Mouse (Mus musculus): ENCODE results near the gene Il1r1. TPM values are rescaled to one million over a fixed set of nuclear protein-coding genes. Genes with fewer than 3 reads are reported as not detected.

Gene Il1r1
- polyA plus RNA-seq, 1 experiment from 2014 or later, result 7.9 TPM

DNA sequence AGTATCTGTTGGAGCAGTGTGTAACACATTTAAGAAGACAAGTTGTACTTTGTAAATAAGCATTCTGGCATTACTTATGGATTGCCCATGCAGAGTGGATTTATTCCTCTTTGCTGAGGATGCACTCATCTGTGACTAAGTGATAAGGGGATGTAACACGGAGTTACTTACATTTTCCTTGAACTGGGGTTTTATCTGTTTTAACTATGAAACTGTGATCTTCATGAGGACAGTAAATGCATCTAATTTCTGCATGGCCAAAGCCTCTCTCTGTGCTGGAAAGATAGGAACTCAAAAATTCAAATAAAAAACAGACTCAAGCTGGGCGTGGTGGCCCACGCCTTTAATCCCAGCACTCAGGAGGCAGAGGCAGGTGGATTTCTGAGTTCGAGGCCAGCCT lies 115.2 kb downstream of the Il1r1 start:
- H3K4me1 ChIP-seq (ENCODE audit: control insufficient read depth, insufficient read depth, low read length), result no peaks in the 10 kb centered on the region
- H3K27ac ChIP-seq (ENCODE audit: low read depth, low read length), result no peak overlapping the region
- ATAC-seq (replicated peaks; ENCODE audit: insufficient number of reproducible peaks, low FRiP score, low TSS enrichment), result no peak
- H3K4me2 ChIP-seq, result no peak overlapping the region
- H3K9ac ChIP-seq (ENCODE audit: low read depth, low read length), result no peak overlapping the region
- H3K36me3 ChIP-seq (ENCODE audit: control insufficient read depth, insufficient read depth, low read length), result no peaks in the 10 kb centered on the region
- 75% methylated on average over 4 of the region's 4 CpGs for WGBS (ENCODE audit: insufficient replicate concordance)
- H3K27me3 ChIP-seq (ENCODE audit: control insufficient read depth, insufficient read depth, low read length), result no peaks in the 10 kb centered on the region
- H3K9me3 ChIP-seq (replicated peaks; ENCODE audit: control insufficient read depth, low read length), result no peaks in the 10 kb centered on the region
- H3K4me3 ChIP-seq (ENCODE audit: low read depth, low read length), result no peak overlapping the region

DNA sequence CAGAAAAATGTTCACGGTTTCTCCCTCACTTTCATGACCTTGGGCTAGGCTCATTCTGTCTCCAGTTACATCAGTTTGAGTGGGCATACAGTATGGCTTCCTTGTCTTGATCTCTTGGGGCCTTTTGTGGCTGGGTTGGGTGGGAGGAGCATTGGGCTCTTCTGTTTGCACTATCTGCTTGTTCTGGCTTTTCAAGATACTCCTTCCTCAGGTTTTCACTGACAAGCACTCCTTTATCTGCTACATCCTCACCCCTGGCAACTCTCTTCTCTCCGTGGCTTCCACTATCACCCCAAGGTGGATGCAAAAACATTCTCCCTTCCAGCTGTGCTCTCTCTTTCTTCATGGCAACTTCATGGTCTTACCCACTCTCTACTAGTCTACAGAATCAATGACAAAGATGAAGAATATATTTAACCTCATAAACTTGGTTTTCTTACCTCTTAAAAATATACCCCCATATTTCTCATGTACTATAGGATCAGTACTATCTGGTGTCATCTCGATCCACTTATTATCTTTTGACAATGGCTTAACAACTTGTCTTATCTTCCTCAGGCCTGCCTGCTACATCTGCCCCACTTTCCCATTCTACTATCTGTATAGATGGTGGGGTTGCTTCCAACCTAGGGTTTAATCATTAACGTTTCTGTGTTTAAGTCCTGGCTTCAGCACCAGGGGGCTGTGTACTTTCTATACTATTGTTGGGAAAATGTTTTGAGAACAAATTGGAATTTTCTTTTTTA lies 127.5 kb downstream of the Il1r1 start:
- Histone ChIP-seq H3K27ac (ENCODE audit: low read depth, low read length) (no peak overlapping the region), H3K27me3 (ENCODE audit: control insufficient read depth, insufficient read depth, low read length) (no peaks in the 10 kb centered on the region), H3K4me2 (no peak overlapping the region), H3K4me3 (ENCODE audit: low read depth, low read length) (no peak overlapping the region), H3K36me3 (ENCODE audit: control insufficient read depth, insufficient read depth, low read length) (no peaks in the 10 kb centered on the region), H3K4me1 (ENCODE audit: control insufficient read depth, insufficient read depth, low read length) (0 out of 2 replicates have a peak, but pooled peaks cover 2% of the 10 kb centered on the region), H3K9ac (ENCODE audit: low read depth, low read length) (no peak overlapping the region), H3K9me3 (replicated peaks; ENCODE audit: control insufficient read depth, low read length) (no peaks in the 10 kb centered on the region)
- no peak for ATAC-seq (replicated peaks; ENCODE audit: insufficient number of reproducible peaks, low FRiP score, low TSS enrichment)
- WGBS (ENCODE audit: insufficient replicate concordance), result 65% methylated on average over 4 of the region's 4 CpGs

DNA sequence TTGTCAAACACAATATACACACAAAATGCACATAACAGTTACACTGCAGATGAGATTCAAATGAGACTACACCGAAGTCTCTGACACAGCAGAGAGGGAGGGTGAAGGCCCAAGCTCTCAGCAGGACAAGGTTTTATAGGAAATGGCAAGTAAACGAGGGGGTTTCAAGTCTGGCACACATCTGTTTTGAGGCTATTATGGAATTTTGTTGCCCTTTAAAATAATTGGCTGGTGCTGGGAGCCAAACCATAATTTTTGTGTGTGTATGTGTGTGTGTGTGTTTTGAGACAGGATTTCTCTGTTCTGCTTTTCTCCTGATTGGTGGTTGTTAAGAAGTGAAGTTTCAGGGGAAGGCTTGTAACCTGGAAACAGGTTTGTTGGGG lies 128.0 kb downstream of the Il1r1 start:
- no peak for ATAC-seq (replicated peaks; ENCODE audit: insufficient number of reproducible peaks, low FRiP score, low TSS enrichment)
- 0 out of 2 replicates have a peak, but pooled peaks cover 2% of the 10 kb centered on the region for H3K4me1 ChIP-seq (ENCODE audit: control insufficient read depth, insufficient read depth, low read length)
- H3K27ac ChIP-seq (ENCODE audit: low read depth, low read length), result no peak overlapping the region
- WGBS (ENCODE audit: insufficient replicate concordance), result 73% methylated on average over 2 of the region's 2 CpGs
- no peaks in the 10 kb centered on the region for H3K36me3 ChIP-seq (ENCODE audit: control insufficient read depth, insufficient read depth, low read length)
- no peak overlapping the region for H3K4me2 ChIP-seq
- no peaks in the 10 kb centered on the region for H3K9me3 ChIP-seq (replicated peaks; ENCODE audit: control insufficient read depth, low read length)
- no peak overlapping the region for H3K4me3 ChIP-seq (ENCODE audit: low read depth, low read length)
- no peaks in the 10 kb centered on the region for H3K27me3 ChIP-seq (ENCODE audit: control insufficient read depth, insufficient read depth, low read length)
- H3K9ac ChIP-seq (ENCODE audit: low read depth, low read length), result no peak overlapping the region

DNA sequence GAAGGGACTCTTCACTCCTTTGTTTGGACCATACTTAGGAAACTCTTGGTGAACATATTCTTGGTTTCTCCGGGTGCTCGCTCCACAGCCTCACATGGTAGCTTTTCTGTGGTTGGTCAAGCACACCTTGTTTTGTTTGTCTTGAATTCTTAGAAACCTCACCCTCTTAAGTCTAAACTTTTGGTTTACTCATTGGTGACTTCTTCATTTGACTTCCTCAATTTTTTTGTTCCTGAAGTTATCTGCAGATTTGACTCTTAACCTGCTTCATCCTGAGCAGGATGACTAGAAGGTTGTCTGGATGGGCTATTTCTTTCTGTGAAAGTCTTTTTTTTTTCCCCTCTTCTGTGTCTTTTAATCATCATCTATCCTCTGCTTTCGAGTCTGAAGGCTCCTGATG lies 129.8 kb downstream of the Il1r1 start:
- H3K27me3 ChIP-seq (ENCODE audit: control insufficient read depth, insufficient read depth, low read length), result no peaks in the 10 kb centered on the region
- H3K4me2 ChIP-seq, result no peak overlapping the region
- ATAC-seq (replicated peaks; ENCODE audit: insufficient number of reproducible peaks, low FRiP score, low TSS enrichment), result no peak
- no peak overlapping the region for H3K27ac ChIP-seq (ENCODE audit: low read depth, low read length)
- no peaks in the 10 kb centered on the region for H3K36me3 ChIP-seq (ENCODE audit: control insufficient read depth, insufficient read depth, low read length)
- peaks cover 14% of the 10 kb centered on the region for H3K4me1 ChIP-seq (ENCODE audit: control insufficient read depth, insufficient read depth, low read length)
- 82% methylated on average over 3 of the region's 3 CpGs for WGBS (ENCODE audit: insufficient replicate concordance)
- H3K9me3 ChIP-seq (replicated peaks; ENCODE audit: control insufficient read depth, low read length), result no peaks in the 10 kb centered on the region
- H3K4me3 ChIP-seq (ENCODE audit: low read depth, low read length), result no peak overlapping the region
- no peak overlapping the region for H3K9ac ChIP-seq (ENCODE audit: low read depth, low read length)

DNA sequence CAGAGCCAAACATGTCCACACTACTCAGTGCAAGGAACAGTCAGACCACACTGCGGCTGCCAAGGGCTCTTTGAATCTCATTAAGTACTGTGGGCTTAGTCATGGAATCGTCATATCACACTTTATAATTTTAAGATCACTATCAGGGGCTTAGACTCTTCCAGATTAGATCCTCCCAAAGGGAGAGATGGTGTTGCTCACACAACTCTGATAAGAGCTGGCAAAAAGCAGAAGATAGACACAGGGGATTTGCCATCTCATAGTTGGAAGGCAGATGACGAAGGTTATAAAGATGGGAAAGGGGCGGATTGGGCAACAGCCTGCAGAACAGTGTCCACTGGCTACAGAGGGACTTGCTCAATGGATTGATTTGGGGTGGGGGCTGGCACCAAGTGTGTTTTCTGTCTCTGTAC lies 130.6 kb downstream of the Il1r1 start:
- WGBS (ENCODE audit: insufficient replicate concordance), result 80% methylated on average over 4 of the region's 4 CpGs
- Histone ChIP-seq H3K4me2 (no peak overlapping the region), H3K36me3 (ENCODE audit: control insufficient read depth, insufficient read depth, low read length) (no peaks in the 10 kb centered on the region), H3K27me3 (ENCODE audit: control insufficient read depth, insufficient read depth, low read length) (no peaks in the 10 kb centered on the region), H3K4me3 (ENCODE audit: low read depth, low read length) (no peak overlapping the region), H3K9me3 (replicated peaks; ENCODE audit: control insufficient read depth, low read length) (no peaks in the 10 kb centered on the region), H3K4me1 (ENCODE audit: control insufficient read depth, insufficient read depth, low read length) (peaks cover 17% of the 10 kb centered on the region), H3K27ac (ENCODE audit: low read depth, low read length) (no peak overlapping the region), H3K9ac (ENCODE audit: low read depth, low read length) (no peak overlapping the region)
- no peak for ATAC-seq (replicated peaks; ENCODE audit: insufficient number of reproducible peaks, low FRiP score, low TSS enrichment)

DNA sequence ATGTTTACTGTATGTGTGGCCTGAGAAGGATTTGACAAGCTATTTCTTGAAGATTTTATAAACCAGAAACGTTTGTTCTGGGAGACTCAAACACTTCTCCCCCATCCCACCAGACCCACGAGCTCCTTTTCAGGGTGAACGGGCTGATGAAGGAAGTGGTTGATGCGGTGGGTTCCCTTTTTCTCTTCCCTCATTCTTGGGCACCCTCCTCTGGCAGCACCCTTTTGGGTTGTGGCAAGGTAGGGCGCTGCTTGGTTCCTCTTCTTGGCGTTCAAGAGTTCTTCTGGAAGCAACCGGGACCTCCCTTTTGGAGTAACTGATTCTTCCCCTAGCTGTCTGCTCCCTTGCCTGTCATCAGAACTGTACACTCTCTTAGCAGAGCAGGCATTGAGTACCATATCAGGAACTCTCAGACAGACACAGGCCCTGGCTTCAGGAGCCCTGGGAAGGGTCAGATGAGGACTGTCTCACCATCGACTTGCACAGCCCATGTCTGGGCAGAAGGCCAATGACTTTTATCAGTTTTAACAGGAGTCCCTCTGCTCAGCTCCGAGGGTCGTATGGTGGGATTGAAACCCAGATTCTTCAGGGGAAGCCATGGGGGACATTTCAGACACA lies 131.1 kb downstream of the Il1r1 start:
- H3K4me2 ChIP-seq, result no peak overlapping the region
- no peaks in the 10 kb centered on the region for H3K27me3 ChIP-seq (ENCODE audit: control insufficient read depth, insufficient read depth, low read length)
- H3K36me3 ChIP-seq (ENCODE audit: control insufficient read depth, insufficient read depth, low read length), result no peaks in the 10 kb centered on the region
- no peak overlapping the region for H3K9ac ChIP-seq (ENCODE audit: low read depth, low read length)
- WGBS (ENCODE audit: insufficient replicate concordance), result 50% methylated on average over 10 of the region's 10 CpGs
- H3K9me3 ChIP-seq (replicated peaks; ENCODE audit: control insufficient read depth, low read length), result no peaks in the 10 kb centered on the region
- H3K27ac ChIP-seq (ENCODE audit: low read depth, low read length), result no peak overlapping the region
- no peak; the same call in 1 of the 2 replicates for ATAC-seq (replicated peaks; ENCODE audit: insufficient number of reproducible peaks, low FRiP score, low TSS enrichment)
- H3K4me1 ChIP-seq (ENCODE audit: control insufficient read depth, insufficient read depth, low read length), result peaks cover 17% of the 10 kb centered on the region
- H3K4me3 ChIP-seq (ENCODE audit: low read depth, low read length), result no peak overlapping the region

DNA sequence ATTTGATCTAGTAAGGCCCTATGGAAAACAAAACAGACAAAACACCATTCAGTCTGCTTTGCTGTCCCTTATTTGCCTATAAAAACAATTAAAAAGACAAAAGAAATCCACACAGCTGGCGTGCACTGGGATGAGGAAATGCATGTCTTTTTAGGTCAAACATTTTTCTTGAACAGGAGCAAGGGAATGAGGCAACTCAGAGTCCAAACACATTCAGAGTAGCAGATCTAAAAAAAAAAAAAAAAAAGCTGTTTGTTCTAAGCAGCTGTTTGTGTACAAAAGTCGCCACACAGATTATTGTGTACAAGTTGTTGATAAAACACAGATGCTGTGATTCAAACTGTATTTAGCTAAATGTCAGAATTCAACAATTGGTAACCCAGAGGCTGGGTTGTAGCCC lies 133.0 kb downstream of the Il1r1 start:
- ATAC-seq (replicated peaks; ENCODE audit: insufficient number of reproducible peaks, low FRiP score, low TSS enrichment), result no peak
- Histone ChIP-seq H3K4me2 (no peak overlapping the region), H3K36me3 (ENCODE audit: control insufficient read depth, insufficient read depth, low read length) (no peaks in the 10 kb centered on the region), H3K9ac (ENCODE audit: low read depth, low read length) (no peak overlapping the region), H3K27me3 (ENCODE audit: control insufficient read depth, insufficient read depth, low read length) (no peaks in the 10 kb centered on the region), H3K9me3 (replicated peaks; ENCODE audit: control insufficient read depth, low read length) (no peaks in the 10 kb centered on the region), H3K27ac (ENCODE audit: low read depth, low read length) (no peak overlapping the region), H3K4me1 (ENCODE audit: control insufficient read depth, insufficient read depth, low read length) (peaks cover 17% of the 10 kb centered on the region), H3K4me3 (ENCODE audit: low read depth, low read length) (no peak overlapping the region)
- WGBS (ENCODE audit: insufficient replicate concordance), result 61% methylated on average over 2 of the region's 2 CpGs

DNA sequence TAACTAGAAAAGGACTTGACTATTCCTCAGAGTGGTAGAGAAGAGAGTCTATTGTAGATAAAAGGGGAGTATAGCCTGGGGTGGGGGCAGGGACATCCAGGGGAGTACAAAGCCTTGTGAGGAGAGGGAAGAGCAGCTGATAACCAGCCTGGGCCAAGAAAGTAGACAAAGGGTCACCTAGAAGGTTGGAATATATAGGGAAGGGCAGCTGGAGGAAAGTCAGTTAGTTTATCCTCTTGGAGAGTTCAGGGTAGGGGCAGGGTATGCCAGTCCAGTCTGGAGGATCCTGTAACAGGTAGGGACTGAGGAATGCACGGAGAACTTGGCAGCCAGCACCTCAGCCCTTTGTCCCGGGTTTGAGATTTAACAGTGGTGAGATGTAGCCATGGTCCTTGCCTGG lies 133.5 kb downstream of the Il1r1 start:
- Histone ChIP-seq H3K4me2 (no peak overlapping the region), H3K9ac (ENCODE audit: low read depth, low read length) (no peak overlapping the region), H3K9me3 (replicated peaks; ENCODE audit: control insufficient read depth, low read length) (no peaks in the 10 kb centered on the region), H3K27ac (ENCODE audit: low read depth, low read length) (no peak overlapping the region), H3K36me3 (ENCODE audit: control insufficient read depth, insufficient read depth, low read length) (no peaks in the 10 kb centered on the region), H3K4me1 (ENCODE audit: control insufficient read depth, insufficient read depth, low read length) (peaks cover 17% of the 10 kb centered on the region), H3K4me3 (ENCODE audit: low read depth, low read length) (no peak overlapping the region), H3K27me3 (ENCODE audit: control insufficient read depth, insufficient read depth, low read length) (no peaks in the 10 kb centered on the region)
- ATAC-seq (replicated peaks; ENCODE audit: insufficient number of reproducible peaks, low FRiP score, low TSS enrichment), result no peak
- 36% methylated on average over 2 of the region's 2 CpGs for WGBS (ENCODE audit: insufficient replicate concordance)

DNA sequence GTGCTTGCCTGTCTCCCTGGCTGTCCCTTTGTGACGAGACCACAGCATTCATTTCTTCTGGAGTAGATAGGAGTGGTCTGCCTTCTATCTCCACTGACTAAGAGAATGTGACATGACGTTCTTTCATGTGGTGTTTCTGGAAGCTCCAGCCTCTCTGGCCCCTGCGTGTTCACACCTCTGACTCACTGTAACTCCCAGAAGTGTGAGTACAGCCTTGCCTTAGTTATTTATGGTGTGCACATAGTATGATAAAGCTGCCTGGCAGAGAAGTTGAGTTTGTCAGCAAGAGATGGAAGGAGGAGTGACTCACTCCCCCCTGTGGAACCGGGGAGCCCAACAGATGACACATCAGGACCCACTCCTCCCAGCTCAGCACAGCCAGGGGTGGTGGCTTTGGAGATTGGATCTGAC lies 133.9 kb downstream of the Il1r1 start:
- Histone ChIP-seq H3K4me3 (ENCODE audit: low read depth, low read length) (no peak overlapping the region), H3K9ac (ENCODE audit: low read depth, low read length) (no peak overlapping the region), H3K27me3 (ENCODE audit: control insufficient read depth, insufficient read depth, low read length) (no peaks in the 10 kb centered on the region), H3K36me3 (ENCODE audit: control insufficient read depth, insufficient read depth, low read length) (no peaks in the 10 kb centered on the region), H3K4me1 (ENCODE audit: control insufficient read depth, insufficient read depth, low read length) (peaks cover 17% of the 10 kb centered on the region), H3K27ac (ENCODE audit: low read depth, low read length) (no peak overlapping the region), H3K9me3 (replicated peaks; ENCODE audit: control insufficient read depth, low read length) (no peaks in the 10 kb centered on the region), H3K4me2 (no peak overlapping the region)
- 22% methylated on average over 4 of the region's 4 CpGs for WGBS (ENCODE audit: insufficient replicate concordance)
- peak; percentile 59; the same call in 1 of the 2 replicates for ATAC-seq (replicated peaks; ENCODE audit: insufficient number of reproducible peaks, low FRiP score, low TSS enrichment)

All from heart, embryonic 11.5 days (tissue).